Mouse (Mus musculus): ENCODE measurements around the gene Prkar1a.

- no peak for TF ChIP-seq POLR2A (IDR thresholded peaks at IDR 0.05; ENCODE audit: low read depth, low read length)
- no peak for TF ChIP-seq CTCF (IDR thresholded peaks at IDR 0.05; ENCODE audit: extremely low read depth, insufficient read length, insufficient replicate concordance, low read depth, low read length)
These were observed 26.0 kb upstream of the Prkar1a start for GRCm38 (mm10) chr11:109623238-109623637.
